Mouse (Mus musculus) limb, embryonic 11.5 days (tissue): ENCODE results near the gene Fbxw27. TPM values are rescaled to one million over a fixed set of nuclear protein-coding genes. Genes with fewer than 3 reads are reported as not detected.
"Not testable (repeated sequence)": the region's sequence is repeated elsewhere in the genome, so short reads cannot be mapped to it uniquely, and the experiment has no call there.

Experiments
- ATAC-seq: fragments of 200-750 bp; cut with Nextera tagmentation; 2 replicates; pipeline ENCODE4 v1.8.0; 2017; ENCODE audit warnings: low read depth; ENCODE audit not compliant: insufficient number of reproducible peaks, low FRiP score, low TSS enrichment
- DNase-seq: peaks from one replicate; pipeline ENCODE4 v3.0.0-alpha.2; 2015; ENCODE audit warnings: low spot score
- H3K27ac ChIP-seq: fragments of 300-500 bp; sonication (generic); replicated peaks from 2 replicates; pipeline ENCODE4 v1.5.1; 2014; ENCODE audit warnings: low read depth, mild to moderate bottlenecking, low read length
- H3K27me3 ChIP-seq: fragments of 300-500 bp; sonication (generic); 2 replicates; pipeline ENCODE4 v1.6.1; 2014; ENCODE audit warnings: mild to moderate bottlenecking, low read length, mixed read lengths; ENCODE audit not compliant: control insufficient read depth, insufficient read depth
- H3K36me3 ChIP-seq: fragments of 300-500 bp; sonication (generic); 2 replicates; pipeline ENCODE4 v1.6.1; 2014; ENCODE audit warnings: mild to moderate bottlenecking, low read length, moderate library complexity, mixed read lengths; ENCODE audit not compliant: control insufficient read depth, insufficient read depth
- H3K4me1 ChIP-seq: fragments of 300-500 bp; sonication (generic); 2 replicates; pipeline ENCODE4 v1.6.1; 2014; ENCODE audit warnings: low read length, mixed read lengths; ENCODE audit not compliant: control insufficient read depth, insufficient read depth
- H3K4me2 ChIP-seq: fragments of 300-500 bp; sonication (generic); 2 replicates; pipeline ENCODE4 v1.6.1; 2014; ENCODE audit warnings: low read depth, mild to moderate bottlenecking, moderate library complexity; ENCODE audit not compliant: severe bottlenecking
- H3K4me3 ChIP-seq: fragments of 300-500 bp; sonication (generic); 2 replicates; pipeline ENCODE4 v1.5.1; 2014; ENCODE audit warnings: low read depth, low read length
- H3K9ac ChIP-seq: fragments of 300-500 bp; sonication (generic); 2 replicates; pipeline ENCODE4 v1.6.1; 2014; ENCODE audit warnings: mild to moderate bottlenecking, low read length
- H3K9me3 ChIP-seq: fragments of 300-500 bp; sonication (generic); 2 replicates; pipeline ENCODE4 v1.6.1; 2016; ENCODE audit warnings: low read length; ENCODE audit not compliant: control insufficient read depth
- WGBS: fragments of 180-500 bp; shearing (Covaris S2); extraction: QIAGEN DNeasy Blood & Tissue Kit; methylation state at CpG from one replicate; pipeline ENCODE4 v1.1.7; 2014; 5-methylcytosine and 5-hydroxymethylcytosine counted together
- polyA plus RNA-seq: library from polyadenylated mRNA; unstranded; fragments of >200 nt; fragmentation: Nextera tagmentation; extraction: Ambion mirVana; gene quantifications from 2 replicates; pipeline ENCODE4 v1.2.1, GENCODE M21; 2014

Gene Fbxw27
- polyA plus RNA-seq, 1 experiment from 2014 or later: not detected

DNA sequence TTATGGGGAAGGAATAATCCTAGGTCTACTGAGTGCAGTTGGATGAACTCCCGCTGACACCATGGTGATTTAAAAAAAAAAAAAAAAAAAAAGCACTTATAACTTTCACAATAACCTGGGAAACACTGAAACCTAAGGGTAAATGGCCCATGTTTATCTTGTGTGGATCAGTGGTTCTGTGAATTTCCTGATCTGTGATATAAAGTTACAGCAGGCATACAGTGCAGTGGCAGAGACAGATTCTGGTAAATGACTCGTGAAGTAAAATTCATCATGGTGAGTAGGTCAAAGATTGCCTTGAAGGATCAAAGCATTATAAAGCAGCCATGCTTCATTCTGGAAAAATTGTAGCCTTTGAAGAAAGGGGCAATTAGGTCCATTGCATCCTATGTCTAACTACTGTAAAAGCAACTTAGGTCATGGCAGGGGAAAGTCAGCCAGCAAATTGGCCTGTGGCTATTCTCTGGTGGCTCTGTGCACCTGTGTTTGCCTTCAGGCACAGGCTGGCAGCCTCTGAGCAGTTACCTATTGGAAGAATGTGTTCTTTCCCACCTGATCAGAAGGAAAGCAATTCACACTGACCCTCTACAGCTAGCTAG, 16.3 kb upstream of the Fbxw27 start:
- DNase-seq: no peak
- Histone ChIP-seq H3K9ac (no peak overlapping the region), H3K4me1 (no peaks in the 10 kb centered on the region), H3K9me3 (no peaks in the 10 kb centered on the region), H3K4me3 (no peak overlapping the region), H3K36me3 (no peaks in the 10 kb centered on the region), H3K27ac (no peak overlapping the region), H3K4me2 (no peak overlapping the region), H3K27me3 (no peaks in the 10 kb centered on the region)
- ATAC-seq: no peak
- 88% methylated on average over 2 of the region's 2 CpGs for WGBS

- no peak for ATAC-seq
Observed at GRCm38 (mm10) chr9:109806260-109806659, 15.8 kb upstream of the Fbxw27 start.

DNA sequence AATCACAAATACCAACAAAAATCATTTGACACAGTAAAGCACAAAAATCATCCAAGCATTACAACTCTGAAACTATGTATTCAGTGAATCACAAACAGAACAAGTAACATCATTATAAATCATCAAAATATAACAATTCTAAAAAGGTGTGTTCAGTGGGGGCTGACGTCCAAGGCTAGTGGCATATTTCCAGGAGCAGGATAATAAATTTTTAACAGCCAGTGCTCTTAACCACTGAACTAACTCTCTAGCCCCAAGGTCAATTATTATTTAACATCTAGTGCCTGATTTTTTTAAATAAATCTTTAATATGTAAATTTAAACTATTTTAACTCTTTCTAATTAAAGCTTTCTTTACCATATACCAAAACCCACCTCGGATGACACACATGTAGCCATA, 15.1 kb upstream of the Fbxw27 start:
- DNase-seq, H3K9ac ChIP-seq, ATAC-seq, H3K27ac ChIP-seq, H3K4me2 ChIP-seq, H3K27me3 ChIP-seq, H3K4me3 ChIP-seq, H3K9me3 ChIP-seq, H3K36me3 ChIP-seq, H3K4me1 ChIP-seq: not testable (repeated sequence)
- WGBS: 74% methylated on average over 2 of the region's 2 CpGs

More at GRCm38 (mm10) chr9:109806260-109806659, 15.8 kb upstream of the Fbxw27 start:
- H3K9me3 ChIP-seq: no peaks in the 10 kb centered on the region
- no peak overlapping the region for H3K27ac ChIP-seq
- no peak overlapping the region for H3K4me3 ChIP-seq
- 53% methylated on average over 1 of the region's 1 CpGs for WGBS
- no peaks in the 10 kb centered on the region for H3K4me1 ChIP-seq
- no peak overlapping the region for H3K9ac ChIP-seq
- H3K27me3 ChIP-seq: no peaks in the 10 kb centered on the region
- H3K36me3 ChIP-seq: no peaks in the 10 kb centered on the region
- H3K4me2 ChIP-seq: no peak overlapping the region
- no peak for DNase-seq

DNA sequence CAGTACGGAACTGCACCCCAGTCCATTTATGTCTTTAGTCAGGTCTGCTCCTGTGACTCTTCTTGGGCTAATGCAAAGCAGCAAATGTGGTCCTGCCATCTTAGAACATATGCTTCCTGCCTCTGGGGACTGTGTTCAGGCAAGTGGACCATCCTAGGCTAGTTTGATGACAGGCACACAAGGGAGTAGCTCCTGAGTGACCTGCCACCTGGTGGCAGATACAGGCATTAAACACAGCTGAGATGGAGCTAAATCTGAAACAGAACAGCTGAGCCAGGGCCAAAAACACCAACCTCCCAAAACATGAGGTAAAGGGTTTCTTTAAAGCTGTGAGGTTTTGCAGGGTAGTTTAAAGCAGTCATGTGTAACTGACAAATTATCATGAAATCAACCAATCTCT, 7.6 kb upstream of the Fbxw27 start:
- ATAC-seq (no peak), DNase-seq (peak; percentile 36)
- H3K27me3 ChIP-seq: no peaks in the 10 kb centered on the region
- no peak overlapping the region for H3K9ac ChIP-seq
- no peaks in the 10 kb centered on the region for H3K4me1 ChIP-seq
- H3K4me2 ChIP-seq: no peak overlapping the region
- no peak overlapping the region for H3K27ac ChIP-seq
- no peaks in the 10 kb centered on the region for H3K9me3 ChIP-seq
- H3K36me3 ChIP-seq: no peaks in the 10 kb centered on the region
- no peak overlapping the region for H3K4me3 ChIP-seq
- WGBS: 94% methylated on average over 1 of the region's 1 CpGs

DNA sequence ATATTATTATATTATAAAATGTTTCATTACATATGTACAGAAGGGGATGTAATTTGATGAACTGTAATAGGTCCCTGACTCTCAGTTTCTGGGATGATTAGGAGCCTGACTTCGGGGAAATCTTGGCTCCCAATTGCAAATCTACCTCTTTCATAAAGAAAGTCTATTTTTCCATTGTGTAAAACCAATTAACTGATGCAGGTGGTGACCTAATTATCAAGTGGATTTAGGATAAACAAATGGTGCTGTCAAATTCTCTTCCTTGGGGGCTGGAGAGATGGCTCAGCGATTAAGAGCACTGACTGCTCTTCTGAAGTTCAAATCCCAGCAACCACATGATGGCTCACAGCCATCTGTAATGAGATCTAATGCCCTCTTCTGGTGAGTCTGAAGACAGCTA, 5.3 kb upstream of the Fbxw27 start:
- DNase-seq (no peak), ATAC-seq (no peak)
- WGBS: 78% methylated on average over 2 of the region's 2 CpGs

DNA sequence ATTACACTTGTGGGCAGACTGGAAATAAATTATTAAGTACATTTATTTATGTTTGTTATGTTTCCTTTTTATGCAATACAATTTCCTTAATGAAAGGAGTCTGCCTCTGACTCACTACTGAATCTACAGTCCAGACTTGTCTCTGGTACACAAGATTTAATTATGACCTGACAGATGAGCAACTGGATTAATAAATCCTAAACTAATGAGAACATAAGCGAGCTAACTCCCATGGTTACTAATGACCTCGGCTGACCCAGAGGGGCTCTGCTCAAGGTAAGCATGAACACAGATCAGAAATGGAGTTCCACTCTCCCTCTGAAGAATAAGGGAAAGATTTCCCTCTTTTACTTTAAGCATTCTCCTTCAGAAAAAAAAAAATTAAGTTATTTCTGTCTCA, 4.8 kb upstream of the Fbxw27 start:
- Histone ChIP-seq H3K4me3 (no peak overlapping the region), H3K36me3 (no peaks in the 10 kb centered on the region), H3K27me3 (no peaks in the 10 kb centered on the region), H3K27ac (no peak overlapping the region), H3K9me3 (no peaks in the 10 kb centered on the region), H3K4me1 (no peaks in the 10 kb centered on the region), H3K4me2 (no peak overlapping the region), H3K9ac (no peak overlapping the region)
- no peak for DNase-seq
- WGBS: 59% methylated on average over 2 of the region's 2 CpGs
- no peak for ATAC-seq

More for the DNA sequence above, 5.3 kb upstream of the Fbxw27 start:
- Histone ChIP-seq H3K9ac (no peak overlapping the region), H3K27me3 (no peaks in the 10 kb centered on the region), H3K4me3 (no peak overlapping the region), H3K27ac (no peak overlapping the region), H3K36me3 (no peaks in the 10 kb centered on the region), H3K4me2 (no peak overlapping the region), H3K9me3 (no peaks in the 10 kb centered on the region), H3K4me1 (no peaks in the 10 kb centered on the region)

DNA sequence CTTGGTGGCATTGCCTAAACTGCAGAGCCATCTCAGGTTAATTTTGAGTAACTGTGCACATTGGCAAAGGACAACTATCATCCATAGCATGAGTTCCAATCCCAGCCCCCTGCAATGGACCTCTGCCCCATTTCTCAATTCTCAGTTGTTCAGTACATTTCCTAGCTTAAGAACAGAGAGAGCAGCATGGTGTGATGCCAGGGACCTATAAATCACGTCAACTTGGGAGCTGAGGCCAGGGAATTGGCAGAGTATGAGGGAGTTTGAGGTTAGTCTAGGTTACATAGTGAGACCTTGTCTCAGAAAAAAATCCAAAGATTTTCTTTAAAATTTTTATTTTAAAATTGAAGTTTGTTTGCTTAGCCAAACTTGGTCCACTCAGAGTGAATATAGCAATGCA, 23.6 kb downstream of the Fbxw27 start:
- H3K9ac ChIP-seq, H3K4me3 ChIP-seq, DNase-seq, H3K27me3 ChIP-seq, H3K9me3 ChIP-seq, ATAC-seq, H3K27ac ChIP-seq, H3K4me2 ChIP-seq, H3K4me1 ChIP-seq, H3K36me3 ChIP-seq: not testable (repeated sequence)
- WGBS: 85% methylated on average over 1 of the region's 1 CpGs

DNA sequence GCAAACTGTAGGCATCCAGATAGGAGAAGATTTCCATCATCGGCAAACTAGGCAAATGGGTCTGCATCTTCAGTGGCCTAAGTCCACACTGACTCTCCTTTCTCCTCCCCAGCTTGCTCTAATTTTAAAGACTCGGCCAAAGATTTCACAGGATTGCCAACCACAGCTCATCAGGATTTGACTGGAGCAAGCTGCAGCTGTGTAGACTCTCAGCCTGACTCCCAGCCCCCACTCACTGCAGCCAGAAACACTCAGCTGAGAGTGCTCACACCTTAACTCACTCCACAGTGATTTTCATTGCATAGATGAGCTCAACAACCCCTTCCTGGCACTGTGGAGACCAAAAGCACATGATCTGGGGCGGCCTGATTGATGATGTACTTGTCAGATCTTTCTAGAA, 44.5 kb downstream of the Fbxw27 start, which contains the start of gene Fbxw26:
Gene Fbxw26, minus strand, starts transcription at position 101 of the 400 bp plus-strand sequence.
- H3K4me3 ChIP-seq, DNase-seq, H3K36me3 ChIP-seq, H3K9ac ChIP-seq, ATAC-seq, H3K4me2 ChIP-seq, H3K27ac ChIP-seq, H3K27me3 ChIP-seq, H3K4me1 ChIP-seq, H3K9me3 ChIP-seq: not testable (repeated sequence)
- 89% methylated on average over 3 of the region's 3 CpGs for WGBS
